28 mouse cellular contexts compared by ENCODE assay signal in genomic region chr12:76281111-76281660, GRCm38 (mm10). TPM values are rescaled to one million over a fixed set of nuclear protein-coding genes. Genes with fewer than 3 reads are reported as not detected.
"Had no signal": no experiment of that assay in that cellular context is flagged by ENCODE, and none has a peak within 500 bp of the region (broad histone marks: within the 10 kb centered on the region; RNA-seq: fewer than 3 reads in every experiment).

No protein-coding gene starts in this region.

- H3K27ac ChIP-seq: kidney, embryonic 15.5 days; liver, embryonic 12.5 days; liver, embryonic 15.5 days; lung, embryonic 15.5 days; midbrain, embryonic 10.5 days; midbrain, embryonic 13.5 days; neural tube, embryonic 13.5 days; stomach, embryonic 15.5 days had no signal

- DNase-seq: kidney, adult 11 months; kidney, adult 8-10 months; kidney, postnatal 10 days; kidney, postnatal 36 days; lung, adult 18-20 months; lung, postnatal 10 days; lung, postnatal 36 days; retina, postnatal 1 day; spleen, adult 18-20 months; thymus, postnatal 36 days had no signal

- H3K4me3 ChIP-seq: kidney, embryonic 15.5 days; liver, embryonic 12.5 days; liver, embryonic 15.5 days; lung, embryonic 15.5 days; megakaryocyte, embryonic 14.5 days; midbrain, embryonic 10.5 days; midbrain, embryonic 13.5 days; myocyte; neural tube, embryonic 13.5 days; stomach, embryonic 15.5 days had no signal

RNA-seq across cellular contexts. Expression of gene Tex21, which starts 34.6 kb away (rescaled TPM):
- total RNA-seq: layer of hippocampus, adult 18-20 months; layer of hippocampus, postnatal 10 days; left cerebral cortex, postnatal 10 days; left cerebral cortex, postnatal 36 days; neutrophil, adult 5-6 weeks had no signal
- polyA plus RNA-seq: kidney, embryonic 15.5 days; limb, embryonic 11.5 days; liver, embryonic 12.5 days; lung, embryonic 15.5 days; midbrain, embryonic 10.5 days; midbrain, embryonic 13.5 days; midbrain, embryonic 16.5 days; myocyte; neural tube, embryonic 13.5 days; stomach, embryonic 15.5 days; urinary bladder, adult 2 months had no signal
